In genomic region chr16:88074716-88075115, GRCm38 (mm10) we compare ENCODE assay signal across 17 mouse cellular contexts.
A peak's percentile ranks its signal among the peaks of the same experiment; 100 is the strongest.
DNase-seq lines count a peak whose midpoint lies in the region.
"Had no signal": no experiment of that assay in that cellular context is flagged by ENCODE, and none has a peak within 500 bp of the region (broad histone marks: within the 10 kb centered on the region; RNA-seq: fewer than 3 reads in every experiment).

No protein-coding gene starts in this region.

- peak; percentile 14 for DNase-seq in adrenal gland, adult 2 months
- no peak for DNase-seq in adrenal gland, postnatal 25 days
- peak; percentile 11 for DNase-seq in gastrocnemius, postnatal 10 days
- no peak for DNase-seq in gastrocnemius, adult 18-20 months (ENCODE audit: low spot score)
- peak; percentile 8 to 24 for DNase-seq in layer of hippocampus, postnatal 10 days (ENCODE audit: low spot score in 2 of 2)
- no peak for DNase-seq in layer of hippocampus, adult 9-11 months
- DNase-seq in brain, adult 2 months (ENCODE audit: low read depth, low spot score), result peak; percentile 11
- DNase-seq: cerebellum, adult 11 months; embryo, embryonic 11 days; gastrocnemius, postnatal 25 days; heart, adult 2 months; heart, postnatal 36 days; kidney, postnatal 25 days; liver; lung, postnatal 36 days; midbrain, embryonic 14.5 days; thymus, postnatal 14 days had no signal

Comparison
In these comparisons a context has a peak if more than half of its experiments do, and no peak if none do; other contexts are left out.
1. DNase-seq: peak in adrenal gland, adult 2 months (single experiment), gastrocnemius, postnatal 10 days (single experiment), layer of hippocampus, postnatal 10 days (2 of 2) and brain, adult 2 months (single experiment); none in adrenal gland, postnatal 25 days (single experiment), gastrocnemius, adult 18-20 months (single experiment) and layer of hippocampus, adult 9-11 months (single experiment).